Mouse (Mus musculus): ENCODE results near the gene Magi2. TPM values are rescaled to one million over a fixed set of nuclear protein-coding genes. Genes with fewer than 3 reads are reported as not detected.
"Not testable (repeated sequence)": the region's sequence is repeated elsewhere in the genome, so short reads cannot be mapped to it uniquely, and the experiment has no call there.

Gene Magi2
- polyA plus RNA-seq, 1 experiment from 2014 or later, result 9.3 TPM

GRCm38 (mm10) chr5:20496924-20497323, 1270.1 kb downstream of the Magi2 start:
- Histone ChIP-seq H3K9me3 (ENCODE audit: control insufficient read depth, low read length) (no peaks in the 10 kb centered on the region), H3K4me1 (ENCODE audit: control insufficient read depth, insufficient read depth, low read length) (no peaks in the 10 kb centered on the region), H3K27ac (ENCODE audit: low read depth, low read length) (no peak overlapping the region), H3K4me3 (ENCODE audit: low read length) (no peak overlapping the region), H3K36me3 (ENCODE audit: control insufficient read depth, insufficient read depth, low read length) (no peaks in the 10 kb centered on the region), H3K27me3 (ENCODE audit: control insufficient read depth, insufficient read depth, low read length) (no peaks in the 10 kb centered on the region), H3K4me2 (replicated peaks; ENCODE audit: low read depth, low read length) (no peak overlapping the region), H3K9ac (ENCODE audit: low read depth, low read length) (no peak overlapping the region)
- 26% methylated on average over 8 of the region's 8 CpGs for WGBS
- ATAC-seq (ENCODE audit: low FRiP score, low TSS enrichment), result no peak

- H3K27me3 ChIP-seq (ENCODE audit: control insufficient read depth, insufficient read depth, low read length), result no peaks in the 10 kb centered on the region
- H3K9me3 ChIP-seq (ENCODE audit: control insufficient read depth, low read length), result no peaks in the 10 kb centered on the region
- no peaks in the 10 kb centered on the region for H3K36me3 ChIP-seq (ENCODE audit: control insufficient read depth, insufficient read depth, low read length)
- no peak overlapping the region for H3K4me2 ChIP-seq (replicated peaks; ENCODE audit: low read depth, low read length)
- H3K27ac ChIP-seq (ENCODE audit: low read depth, low read length), result no peak overlapping the region
- H3K4me1 ChIP-seq (ENCODE audit: control insufficient read depth, insufficient read depth, low read length), result no peaks in the 10 kb centered on the region
- no peak overlapping the region for H3K4me3 ChIP-seq (ENCODE audit: low read length)
- ATAC-seq (ENCODE audit: low FRiP score, low TSS enrichment), result peak; percentile 57; the same call in 1 of the 2 replicates
- no peak overlapping the region for H3K9ac ChIP-seq (ENCODE audit: low read depth, low read length)
- 39% methylated on average over 9 of the region's 9 CpGs for WGBS
These were observed 1272.3 kb downstream of the Magi2 start for GRCm38 (mm10) chr5:20499031-20499600.

- Histone ChIP-seq H3K4me1 (ENCODE audit: control insufficient read depth, insufficient read depth, low read length) (no peaks in the 10 kb centered on the region), H3K9me3 (ENCODE audit: control insufficient read depth, low read length) (no peaks in the 10 kb centered on the region), H3K27me3 (ENCODE audit: control insufficient read depth, insufficient read depth, low read length) (no peaks in the 10 kb centered on the region), H3K9ac (ENCODE audit: low read depth, low read length) (no peak overlapping the region), H3K4me3 (ENCODE audit: low read length) (no peak overlapping the region), H3K4me2 (replicated peaks; ENCODE audit: low read depth, low read length) (no peak overlapping the region), H3K36me3 (ENCODE audit: control insufficient read depth, insufficient read depth, low read length) (no peaks in the 10 kb centered on the region), H3K27ac (ENCODE audit: low read depth, low read length) (no peak overlapping the region)
- no peak for ATAC-seq (ENCODE audit: low FRiP score, low TSS enrichment)
- WGBS, result 77% methylated on average over 5 of the region's 5 CpGs
These were observed 1281.8 kb downstream of the Magi2 start for GRCm38 (mm10) chr5:20508609-20509008.

GRCm38 (mm10) chr5:20509606-20510005, 1282.8 kb downstream of the Magi2 start:
- no peak for ATAC-seq (ENCODE audit: low FRiP score, low TSS enrichment)

GRCm38 (mm10) chr5:20512377-20513126, 1285.7 kb downstream of the Magi2 start:
- Histone ChIP-seq H3K4me1 (ENCODE audit: control insufficient read depth, insufficient read depth, low read length) (no peaks in the 10 kb centered on the region), H3K4me2 (replicated peaks; ENCODE audit: low read depth, low read length) (no peak overlapping the region), H3K9ac (ENCODE audit: low read depth, low read length) (no peak overlapping the region), H3K4me3 (ENCODE audit: low read length) (no peak overlapping the region), H3K36me3 (ENCODE audit: control insufficient read depth, insufficient read depth, low read length) (no peaks in the 10 kb centered on the region), H3K27ac (ENCODE audit: low read depth, low read length) (no peak overlapping the region), H3K9me3 (ENCODE audit: control insufficient read depth, low read length) (no peaks in the 10 kb centered on the region), H3K27me3 (ENCODE audit: control insufficient read depth, insufficient read depth, low read length) (no peaks in the 10 kb centered on the region)
- 37% methylated on average over 16 of the region's 16 CpGs for WGBS
- no peak for ATAC-seq (ENCODE audit: low FRiP score, low TSS enrichment)

More at GRCm38 (mm10) chr5:20509606-20510005, 1282.8 kb downstream of the Magi2 start:
- Histone ChIP-seq H3K9ac (ENCODE audit: low read depth, low read length) (no peak overlapping the region), H3K36me3 (ENCODE audit: control insufficient read depth, insufficient read depth, low read length) (no peaks in the 10 kb centered on the region), H3K4me2 (replicated peaks; ENCODE audit: low read depth, low read length) (no peak overlapping the region), H3K4me3 (ENCODE audit: low read length) (no peak overlapping the region), H3K27me3 (ENCODE audit: control insufficient read depth, insufficient read depth, low read length) (no peaks in the 10 kb centered on the region), H3K9me3 (ENCODE audit: control insufficient read depth, low read length) (no peaks in the 10 kb centered on the region), H3K4me1 (ENCODE audit: control insufficient read depth, insufficient read depth, low read length) (no peaks in the 10 kb centered on the region), H3K27ac (ENCODE audit: low read depth, low read length) (no peak overlapping the region)
- 56% methylated on average over 6 of the region's 6 CpGs for WGBS

GRCm38 (mm10) chr5:20521639-20522038, 1294.8 kb downstream of the Magi2 start:
- no peak for ATAC-seq (ENCODE audit: low FRiP score, low TSS enrichment)
- WGBS, result 68% methylated on average over 9 of the region's 9 CpGs
- Histone ChIP-seq H3K4me1 (ENCODE audit: control insufficient read depth, insufficient read depth, low read length) (no peaks in the 10 kb centered on the region), H3K9me3 (ENCODE audit: control insufficient read depth, low read length) (no peaks in the 10 kb centered on the region), H3K36me3 (ENCODE audit: control insufficient read depth, insufficient read depth, low read length) (no peaks in the 10 kb centered on the region), H3K9ac (ENCODE audit: low read depth, low read length) (no peak overlapping the region), H3K27me3 (ENCODE audit: control insufficient read depth, insufficient read depth, low read length) (no peaks in the 10 kb centered on the region), H3K27ac (ENCODE audit: low read depth, low read length) (no peak overlapping the region), H3K4me3 (ENCODE audit: low read length) (no peak overlapping the region), H3K4me2 (replicated peaks; ENCODE audit: low read depth, low read length) (no peak overlapping the region)

- Histone ChIP-seq H3K27me3 (ENCODE audit: control insufficient read depth, insufficient read depth, low read length) (no peaks in the 10 kb centered on the region), H3K4me2 (replicated peaks; ENCODE audit: low read depth, low read length) (no peak overlapping the region), H3K36me3 (ENCODE audit: control insufficient read depth, insufficient read depth, low read length) (no peaks in the 10 kb centered on the region), H3K9ac (ENCODE audit: low read depth, low read length) (no peak overlapping the region), H3K27ac (ENCODE audit: low read depth, low read length) (no peak overlapping the region), H3K4me3 (ENCODE audit: low read length) (no peak overlapping the region), H3K9me3 (ENCODE audit: control insufficient read depth, low read length) (no peaks in the 10 kb centered on the region), H3K4me1 (ENCODE audit: control insufficient read depth, insufficient read depth, low read length) (no peaks in the 10 kb centered on the region)
- 87% methylated on average over 13 of the region's 13 CpGs for WGBS
- ATAC-seq (ENCODE audit: low FRiP score, low TSS enrichment), result no peak
These were observed 1295.2 kb downstream of the Magi2 start for GRCm38 (mm10) chr5:20522047-20522446.

GRCm38 (mm10) chr5:20523776-20524175, 1296.9 kb downstream of the Magi2 start:
- Histone ChIP-seq H3K27me3 (ENCODE audit: control insufficient read depth, insufficient read depth, low read length) (no peaks in the 10 kb centered on the region), H3K27ac (ENCODE audit: low read depth, low read length) (no peak overlapping the region), H3K36me3 (ENCODE audit: control insufficient read depth, insufficient read depth, low read length) (no peaks in the 10 kb centered on the region), H3K4me1 (ENCODE audit: control insufficient read depth, insufficient read depth, low read length) (no peaks in the 10 kb centered on the region), H3K9me3 (ENCODE audit: control insufficient read depth, low read length) (no peaks in the 10 kb centered on the region), H3K4me3 (ENCODE audit: low read length) (no peak overlapping the region), H3K9ac (ENCODE audit: low read depth, low read length) (no peak overlapping the region), H3K4me2 (replicated peaks; ENCODE audit: low read depth, low read length) (no peak overlapping the region)
- no peak for ATAC-seq (ENCODE audit: low FRiP score, low TSS enrichment)

- H3K36me3 ChIP-seq (ENCODE audit: control insufficient read depth, insufficient read depth, low read length); H3K9ac ChIP-seq (ENCODE audit: low read depth, low read length); H3K4me2 ChIP-seq (replicated peaks; ENCODE audit: low read depth, low read length); ATAC-seq (ENCODE audit: low FRiP score, low TSS enrichment); H3K4me1 ChIP-seq (ENCODE audit: control insufficient read depth, insufficient read depth, low read length); H3K4me3 ChIP-seq (ENCODE audit: low read length); H3K27ac ChIP-seq (ENCODE audit: low read depth, low read length); H3K27me3 ChIP-seq (ENCODE audit: control insufficient read depth, insufficient read depth, low read length); H3K9me3 ChIP-seq (ENCODE audit: control insufficient read depth, low read length): not testable (repeated sequence)
- 67% methylated on average over 1 of the region's 4 CpGs for WGBS
These were observed 1299.8 kb downstream of the Magi2 start for GRCm38 (mm10) chr5:20526588-20526987.
